Mouse (Mus musculus): Measurements from ENCODE around the gene Arsg.

- TF ChIP-seq CTCF (IDR thresholded peaks at IDR 0.05; ENCODE audit: low read depth) (no peak), EP300 (optimal IDR thresholded peaks at IDR 0.05) (no peak)
Observed at GRCm38 (mm10) chr11:109535966-109536365, 62.8 kb downstream of the Arsg start.
